Mouse (Mus musculus) limb, embryonic 13.5 days (tissue): ENCODE data around the gene Tmem131l. TPM values are rescaled to one million over a fixed set of nuclear protein-coding genes. Genes with fewer than 3 reads are reported as not detected.

Source experiments
- ATAC-seq: fragments of 200-750 bp; cut with Nextera tagmentation; 2 replicates; pipeline ENCODE4 v1.8.0; 2017; ENCODE audit warnings: low read depth, moderate number of reproducible peaks, moderate TSS enrichment; ENCODE audit not compliant: low FRiP score
- H3K27ac ChIP-seq: fragments of 300-500 bp; sonication (generic); 2 replicates; pipeline ENCODE4 v1.5.1; 2015; ENCODE audit warnings: inconsistent platforms, mild to moderate bottlenecking, moderate library complexity
- H3K27me3 ChIP-seq: fragments of 300-500 bp; sonication (generic); 2 replicates; pipeline ENCODE4 v1.6.1; 2015; ENCODE audit warnings: mild to moderate bottlenecking, inconsistent platforms
- H3K36me3 ChIP-seq: fragments of 300-500 bp; sonication (generic); 2 replicates; pipeline ENCODE4 v1.6.1; 2015; ENCODE audit warnings: inconsistent platforms, mild to moderate bottlenecking, moderate library complexity
- H3K4me1 ChIP-seq: fragments of 300-500 bp; sonication (generic); 2 replicates; pipeline ENCODE4 v1.6.1; 2015; ENCODE audit warnings: inconsistent platforms
- H3K4me2 ChIP-seq: fragments of 300-500 bp; sonication (generic); replicated peaks from 2 replicates; pipeline ENCODE4 v1.6.1; 2015; ENCODE audit warnings: inconsistent platforms, mild to moderate bottlenecking, moderate library complexity
- H3K4me3 ChIP-seq: fragments of 300-500 bp; sonication (generic); 2 replicates; pipeline ENCODE4 v1.5.1; 2015; ENCODE audit warnings: moderate library complexity, mild to moderate bottlenecking, inconsistent platforms
- H3K9ac ChIP-seq: fragments of 300-500 bp; sonication (generic); 2 replicates; pipeline ENCODE4 v1.6.1; 2015; ENCODE audit warnings: mild to moderate bottlenecking, inconsistent platforms
- H3K9me3 ChIP-seq: fragments of 300-500 bp; sonication (generic); 2 replicates; pipeline ENCODE4 v1.6.1; 2016; ENCODE audit warnings: inconsistent platforms
- WGBS: fragments of 180-500 bp; shearing (Covaris S2); methylation state at CpG from one replicate; pipeline ENCODE4 v1.1.7; 2015; 5-methylcytosine and 5-hydroxymethylcytosine counted together
- polyA plus RNA-seq: library from polyadenylated mRNA; unstranded; fragments of >200 nt; fragmentation: Nextera tagmentation; extraction: Ambion mirVana; gene quantifications from 2 replicates; pipeline ENCODE4 v1.2.1, GENCODE M21; 2015

Tmem131l gene
- polyA plus RNA-seq, 1 experiment from 2014 or later, result 62.5 TPM

GRCm38 (mm10) chr3:84028968-84029367 is 11.0 kb downstream of the Tmem131l start:
- Histone ChIP-seq H3K27ac (no peak overlapping the region), H3K4me3 (no peak overlapping the region), H3K4me1 (peaks cover 43% of the 10 kb centered on the region), H3K27me3 (no peaks in the 10 kb centered on the region), H3K9me3 (no peaks in the 10 kb centered on the region), H3K9ac (no peak overlapping the region), H3K4me2 (no peak overlapping the region), H3K36me3 (peaks cover 55% of the 10 kb centered on the region)
- no peak for ATAC-seq
- 68% methylated on average over 4 of the region's 4 CpGs for WGBS

- Histone ChIP-seq H3K36me3 (peaks cover 51% of the 10 kb centered on the region), H3K27me3 (no peaks in the 10 kb centered on the region), H3K9me3 (no peaks in the 10 kb centered on the region), H3K4me3 (no peak overlapping the region), H3K9ac (no peak overlapping the region), H3K4me1 (peaks cover 37% of the 10 kb centered on the region), H3K27ac (no peak overlapping the region), H3K4me2 (no peak overlapping the region)
- no peak for ATAC-seq
- 72% methylated on average over 8 of the region's 8 CpGs for WGBS
These were observed 12.2 kb downstream of the Tmem131l start for GRCm38 (mm10) chr3:84027691-84028159.

- no peak overlapping the region for H3K27ac ChIP-seq
- no peaks in the 10 kb centered on the region for H3K9me3 ChIP-seq
- no peak overlapping the region for H3K4me3 ChIP-seq
- no peak overlapping the region for H3K9ac ChIP-seq
- WGBS, result 53% methylated on average over 12 of the region's 12 CpGs
- H3K36me3 ChIP-seq, result peaks cover 31% of the 10 kb centered on the region
- ATAC-seq, result no peak
- peaks cover 61% of the 10 kb centered on the region for H3K4me1 ChIP-seq
- no peaks in the 10 kb centered on the region for H3K27me3 ChIP-seq
- H3K4me2 ChIP-seq, result no peak overlapping the region
These were observed 15.4 kb downstream of the Tmem131l start for GRCm38 (mm10) chr3:84024512-84025072.

- no peak overlapping the region for H3K27ac ChIP-seq
- 76% methylated on average over 5 of the region's 5 CpGs for WGBS
- H3K9ac ChIP-seq, result no peak overlapping the region
- peaks cover 25% of the 10 kb centered on the region for H3K36me3 ChIP-seq
- H3K4me2 ChIP-seq, result no peak overlapping the region
- H3K27me3 ChIP-seq, result no peaks in the 10 kb centered on the region
- peaks cover 58% of the 10 kb centered on the region for H3K4me1 ChIP-seq
- 0 out of 2 replicates have a peak, but pooled peaks have one; percentile 39 for ATAC-seq
- no peaks in the 10 kb centered on the region for H3K9me3 ChIP-seq
- no peak overlapping the region for H3K4me3 ChIP-seq
These were observed 17.3 kb downstream of the Tmem131l start for GRCm38 (mm10) chr3:84022723-84023122.

- no peaks in the 10 kb centered on the region for H3K9me3 ChIP-seq
- no peak overlapping the region for H3K4me3 ChIP-seq
- H3K36me3 ChIP-seq, result peaks cover 24% of the 10 kb centered on the region
- H3K27me3 ChIP-seq, result no peaks in the 10 kb centered on the region
- 73% methylated on average over 6 of the region's 6 CpGs for WGBS
- H3K27ac ChIP-seq, result no peak overlapping the region
- no peak overlapping the region for H3K4me2 ChIP-seq
- no peak for ATAC-seq
- peaks cover 56% of the 10 kb centered on the region for H3K4me1 ChIP-seq
- H3K9ac ChIP-seq, result no peak overlapping the region
These were observed 17.8 kb downstream of the Tmem131l start for GRCm38 (mm10) chr3:84022201-84022584.

- Histone ChIP-seq H3K27me3 (no peaks in the 10 kb centered on the region), H3K9ac (no peak overlapping the region), H3K27ac (no peak overlapping the region; the same call in 1 of the 2 replicates), H3K4me1 (peaks cover 51% of the 10 kb centered on the region), H3K36me3 (peaks cover 22% of the 10 kb centered on the region), H3K4me3 (no peak overlapping the region), H3K9me3 (no peaks in the 10 kb centered on the region), H3K4me2 (no peak overlapping the region)
- no peak for ATAC-seq
- WGBS, result 51% methylated on average over 8 of the region's 8 CpGs
These were observed 18.5 kb downstream of the Tmem131l start for GRCm38 (mm10) chr3:84021217-84022200.

- Histone ChIP-seq H3K4me3 (no peak overlapping the region), H3K36me3 (peaks cover 17% of the 10 kb centered on the region), H3K9ac (no peak overlapping the region), H3K27me3 (no peaks in the 10 kb centered on the region), H3K27ac (no peak overlapping the region), H3K4me2 (no peak overlapping the region), H3K4me1 (peaks cover 42% of the 10 kb centered on the region), H3K9me3 (no peaks in the 10 kb centered on the region)
- 37% methylated on average over 3 of the region's 3 CpGs for WGBS
- ATAC-seq, result no peak
These were observed 19.4 kb downstream of the Tmem131l start for GRCm38 (mm10) chr3:84020528-84020927.

- H3K27ac ChIP-seq, result no peak overlapping the region
- H3K4me3 ChIP-seq, result no peak overlapping the region
- no peak for ATAC-seq
- H3K9ac ChIP-seq, result no peak overlapping the region
- 70% methylated on average over 4 of the region's 4 CpGs for WGBS
- H3K27me3 ChIP-seq, result no peaks in the 10 kb centered on the region
- peaks cover 10% of the 10 kb centered on the region for H3K4me1 ChIP-seq
- peaks cover 28% of the 10 kb centered on the region for H3K36me3 ChIP-seq
- no peak overlapping the region for H3K4me2 ChIP-seq
- H3K9me3 ChIP-seq, result no peaks in the 10 kb centered on the region; the same call in 1 of the 2 replicates
These were observed 24.4 kb downstream of the Tmem131l start for GRCm38 (mm10) chr3:84015484-84016016.

GRCm38 (mm10) chr3:84010995-84011663 is 28.8 kb downstream of the Tmem131l start:
- peak overlapping the region; percentile 65 for H3K27ac ChIP-seq
- H3K9ac ChIP-seq, result no peak overlapping the region
- H3K4me3 ChIP-seq, result no peak overlapping the region
- peaks cover 18% of the 10 kb centered on the region for H3K36me3 ChIP-seq
- peaks cover 14% of the 10 kb centered on the region for H3K4me1 ChIP-seq
- no peak overlapping the region for H3K4me2 ChIP-seq
- WGBS, result 53% methylated on average over 5 of the region's 5 CpGs
- no peaks in the 10 kb centered on the region for H3K27me3 ChIP-seq
- 0 out of 2 replicates have a peak, but pooled peaks have one; percentile 15 for ATAC-seq
- no peaks in the 10 kb centered on the region; the same call in 1 of the 2 replicates for H3K9me3 ChIP-seq

GRCm38 (mm10) chr3:84005989-84006388 is 34.0 kb downstream of the Tmem131l start:
- Histone ChIP-seq H3K4me1 (peaks cover 35% of the 10 kb centered on the region), H3K4me3 (no peak overlapping the region), H3K36me3 (0 out of 2 replicates have a peak, but pooled peaks cover 6% of the 10 kb centered on the region), H3K27me3 (no peaks in the 10 kb centered on the region), H3K27ac (no peak overlapping the region), H3K9me3 (no peaks in the 10 kb centered on the region), H3K4me2 (no peak overlapping the region), H3K9ac (no peak overlapping the region)
- 87% methylated on average over 7 of the region's 7 CpGs for WGBS
- no peak for ATAC-seq

GRCm38 (mm10) chr3:84004330-84005090 is 35.5 kb downstream of the Tmem131l start:
- peak; percentile 81 for ATAC-seq
- 14% methylated on average over 2 of the region's 2 CpGs for WGBS
- H3K4me1 ChIP-seq, result peaks cover 28% of the 10 kb centered on the region
- H3K27me3 ChIP-seq, result no peaks in the 10 kb centered on the region
- no peak overlapping the region for H3K9ac ChIP-seq
- H3K27ac ChIP-seq, result no peak overlapping the region
- peaks cover 6% of the 10 kb centered on the region; the same call in 1 of the 2 replicates for H3K36me3 ChIP-seq
- no peak overlapping the region for H3K4me3 ChIP-seq
- H3K9me3 ChIP-seq, result no peaks in the 10 kb centered on the region
- no peak overlapping the region for H3K4me2 ChIP-seq
